Mouse (Mus musculus): Measurements from ENCODE around the gene Trio.

- TF ChIP-seq EP300 (optimal IDR thresholded peaks at IDR 0.05): no peak
- TF ChIP-seq CTCF (IDR thresholded peaks at IDR 0.05; ENCODE audit: low read depth): no peak
Measured at GRCm38 (mm10) chr15:28041158-28041865, 15.7 kb upstream of the Trio start.

Data from stomach, postnatal 0 days (tissue).